Mouse (Mus musculus) Muller cell, postnatal 12 days (primary cell): ENCODE results near the gene Rnf113a2.
A peak's percentile ranks its signal among the peaks of the same experiment; 100 is the strongest.

Experiments used
- DNase-seq: peaks from one replicate; pipeline ENCODE4 v3.0.0-alpha.2; 2015; ENCODE audit errors: inconsistent ontology term

The Rnf113a2 gene

DNA sequence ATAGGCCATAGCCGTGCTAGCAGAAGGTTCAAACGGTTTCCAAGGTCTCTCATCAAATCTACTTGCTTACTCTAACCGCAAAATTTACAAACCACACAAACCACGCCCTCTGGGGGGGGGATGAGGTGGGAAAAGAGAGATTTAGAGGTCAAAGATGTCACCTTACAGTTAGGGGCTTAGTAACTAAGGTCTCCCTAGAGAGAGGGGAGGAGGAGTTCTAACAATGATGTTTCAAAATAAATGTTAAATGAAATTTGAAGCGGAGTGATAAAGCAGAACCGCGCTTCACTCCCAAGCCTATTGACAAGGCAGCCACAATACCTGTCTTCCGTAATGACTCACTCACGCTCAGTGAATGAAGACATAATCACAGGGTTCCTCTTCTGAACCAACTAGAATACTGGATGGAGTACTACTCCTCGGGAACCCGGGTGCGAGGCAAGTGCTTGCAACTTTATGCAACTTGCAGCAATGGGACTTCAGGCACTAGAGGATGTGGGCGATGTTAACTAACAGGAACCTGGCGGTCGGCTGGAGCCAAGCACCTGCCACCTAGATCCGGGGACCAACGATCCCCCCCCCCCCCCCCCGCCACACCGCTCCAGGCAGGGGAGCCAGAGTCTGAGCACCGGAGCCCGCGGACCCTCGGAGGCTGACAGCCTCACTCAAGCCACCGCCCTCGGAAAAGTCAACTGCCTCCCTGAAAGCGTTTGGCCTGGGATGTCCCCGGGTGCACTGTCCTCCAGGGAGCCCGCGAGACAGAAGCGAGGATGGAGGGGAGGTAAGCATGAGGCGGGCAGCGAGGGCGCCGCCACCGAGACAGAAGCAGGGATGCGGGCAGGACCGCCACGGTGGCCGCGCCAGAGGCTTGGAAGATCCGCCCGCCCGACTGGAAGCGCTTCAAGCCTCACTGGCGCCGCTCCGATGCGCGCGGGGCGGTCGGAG lies 8.8 kb upstream of the Rnf113a2 start:
- peak; percentile 40 for DNase-seq

DNA sequence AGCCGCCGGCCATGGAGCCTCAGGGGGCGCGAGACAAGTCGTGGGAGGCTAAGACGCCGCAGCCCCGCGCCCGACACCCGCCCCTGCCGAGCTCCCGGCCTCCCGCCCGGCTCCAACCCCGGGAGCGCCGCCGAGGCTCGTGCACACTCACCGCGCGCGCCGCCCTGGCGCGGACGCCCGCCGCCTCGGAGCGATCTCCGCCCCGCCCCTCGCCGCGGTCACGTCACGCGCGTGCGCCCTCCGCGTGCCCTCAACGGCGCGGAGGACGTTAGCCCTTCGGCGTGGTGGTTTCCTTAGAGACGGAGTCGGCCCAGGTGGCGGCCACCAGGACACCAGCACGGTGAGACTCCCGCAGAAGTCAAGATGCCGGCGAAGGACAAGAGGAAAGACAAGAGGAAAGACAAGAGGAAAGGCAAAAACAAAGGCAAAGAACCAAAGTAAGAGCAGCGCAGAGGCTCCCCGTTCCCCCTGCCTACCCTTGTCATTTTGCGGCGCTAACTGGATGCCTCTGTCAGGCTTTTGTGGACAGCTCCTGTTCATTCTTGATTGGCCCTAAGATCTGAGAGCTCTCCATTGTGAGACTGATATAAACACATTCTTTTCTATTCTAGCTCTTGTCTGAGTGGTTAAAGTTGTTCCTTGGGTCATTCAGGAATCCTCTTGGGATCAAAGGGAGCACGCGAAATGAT lies 8.0 kb upstream of the Rnf113a2 start, which contains the start of the genes Entpd5 and Bbof1:
Gene Entpd5 (minus strand): TSS at position 211 of the 689 bp plus-strand sequence.
Gene Bbof1 (plus strand): TSS at position 253 of the 689 bp plus-strand sequence.
- peak; percentile 92 for DNase-seq

DNA sequence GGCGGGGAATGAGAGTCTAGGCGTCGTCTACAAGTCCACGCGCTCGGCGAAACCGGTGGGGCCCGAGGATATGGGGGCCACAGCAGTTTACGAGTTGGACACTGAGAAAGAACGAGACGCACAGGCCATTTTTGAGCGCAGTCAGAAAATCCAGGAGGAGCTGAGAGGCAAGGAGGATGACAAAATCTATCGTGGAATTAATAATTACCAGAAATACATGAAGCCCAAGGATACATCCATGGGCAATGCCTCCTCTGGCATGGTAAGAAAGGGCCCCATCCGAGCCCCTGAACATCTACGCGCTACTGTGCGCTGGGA lies 568 bp downstream of the Rnf113a2 start:
- DNase-seq = no peak

GRCm38 (mm10) chr12:84423990-84424389 lies 7.0 kb downstream of the Rnf113a2 start:
- DNase-seq = no peak

DNA sequence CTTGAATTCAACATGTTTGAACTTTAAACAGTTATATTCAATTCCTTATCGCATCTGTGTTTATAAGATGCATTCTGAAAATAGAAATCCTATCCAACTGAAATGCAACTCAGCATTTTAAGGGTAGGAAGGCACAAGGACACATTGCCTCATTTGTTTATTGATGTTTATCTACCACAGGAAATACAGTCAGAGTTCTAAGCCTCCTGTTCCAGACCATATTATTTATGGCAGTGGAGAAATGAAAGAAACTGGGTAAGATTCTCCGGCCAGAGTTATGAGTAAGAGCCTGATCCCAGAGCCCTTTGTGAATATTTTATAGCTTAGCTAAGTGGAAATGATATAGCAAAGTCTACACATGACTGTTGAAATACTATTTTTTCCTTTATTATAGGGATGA lies 12.8 kb downstream of the Rnf113a2 start:
- no peak for DNase-seq

DNA sequence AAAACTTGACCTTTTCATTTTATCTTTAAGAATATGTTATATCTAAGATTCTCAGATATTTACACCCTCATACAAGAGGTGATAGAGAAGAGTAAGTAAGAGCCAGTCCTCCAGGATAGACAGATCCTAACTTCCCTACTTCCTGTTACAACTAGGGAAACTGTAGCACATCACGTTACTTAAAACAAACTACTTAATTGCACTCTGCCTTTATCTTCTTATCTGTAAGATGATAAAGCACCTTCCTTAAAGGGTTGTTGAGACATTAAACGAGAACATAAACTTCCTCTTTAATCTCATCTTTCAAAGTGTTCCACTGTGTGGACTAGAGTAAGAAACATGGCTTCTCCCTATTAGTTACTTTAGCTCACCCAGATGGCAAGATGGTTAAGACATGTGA lies 21.7 kb downstream of the Rnf113a2 start:
- no peak for DNase-seq

DNA sequence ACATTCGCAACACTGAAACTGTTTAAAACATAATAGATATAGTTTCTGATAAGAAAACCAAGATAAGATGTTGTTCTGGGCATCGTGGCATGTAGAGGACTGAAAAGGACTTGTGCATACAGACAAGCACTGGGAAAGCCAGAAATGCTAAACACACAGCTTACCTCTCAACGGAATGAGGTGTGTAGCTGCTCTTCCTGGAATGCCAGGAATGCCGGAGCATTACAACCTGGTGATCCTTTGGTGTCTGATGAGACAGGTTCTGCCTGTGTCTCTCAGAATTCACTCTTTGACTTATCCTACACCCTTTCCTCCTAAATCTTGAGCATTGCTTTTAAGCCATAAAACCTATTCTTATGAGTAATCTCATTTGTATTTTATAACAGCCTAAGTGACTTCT lies 25.5 kb downstream of the Rnf113a2 start:
- DNase-seq = no peak

GRCm38 (mm10) chr12:84447386-84447785 lies 30.4 kb downstream of the Rnf113a2 start:
- no peak for DNase-seq

DNA sequence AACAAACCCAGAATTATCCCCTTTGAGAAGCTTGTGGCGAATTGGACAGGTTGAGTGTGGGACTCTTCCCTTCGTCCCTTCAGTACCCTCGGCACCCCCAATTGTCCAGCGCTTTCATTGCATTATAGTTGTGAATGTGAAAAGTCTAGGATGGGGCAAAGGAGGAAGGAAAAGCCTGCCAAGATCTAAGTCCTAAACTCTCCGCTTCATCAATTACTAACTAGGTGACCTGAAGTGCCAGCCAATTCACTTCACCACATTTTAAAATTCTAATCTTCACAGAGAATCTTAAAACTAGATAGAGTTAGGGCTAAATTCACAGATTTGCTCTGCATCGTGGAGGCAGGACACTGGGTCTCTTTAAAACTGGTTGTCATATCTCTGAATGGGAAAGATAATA lies 31.2 kb downstream of the Rnf113a2 start:
- DNase-seq = no peak

DNA sequence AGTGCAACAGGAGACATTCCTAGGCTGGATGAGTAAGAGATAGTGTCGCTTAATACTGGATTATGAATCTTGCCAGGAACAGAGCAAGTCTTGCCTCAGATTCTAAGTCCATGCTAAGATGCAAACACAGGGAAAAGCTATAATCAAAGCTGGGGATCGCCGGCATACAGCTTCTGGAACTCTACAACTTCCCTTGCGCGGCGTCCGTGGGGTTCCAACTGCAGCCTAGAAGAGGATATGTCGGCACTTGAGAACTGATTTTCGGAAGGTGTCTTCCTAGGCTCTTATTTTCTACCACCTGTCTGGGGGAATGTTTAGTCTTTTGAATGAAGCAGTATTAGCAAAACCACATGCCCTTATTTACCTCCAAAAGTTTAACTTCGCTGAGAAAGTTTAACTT lies 32.9 kb downstream of the Rnf113a2 start:
- no peak for DNase-seq

DNA sequence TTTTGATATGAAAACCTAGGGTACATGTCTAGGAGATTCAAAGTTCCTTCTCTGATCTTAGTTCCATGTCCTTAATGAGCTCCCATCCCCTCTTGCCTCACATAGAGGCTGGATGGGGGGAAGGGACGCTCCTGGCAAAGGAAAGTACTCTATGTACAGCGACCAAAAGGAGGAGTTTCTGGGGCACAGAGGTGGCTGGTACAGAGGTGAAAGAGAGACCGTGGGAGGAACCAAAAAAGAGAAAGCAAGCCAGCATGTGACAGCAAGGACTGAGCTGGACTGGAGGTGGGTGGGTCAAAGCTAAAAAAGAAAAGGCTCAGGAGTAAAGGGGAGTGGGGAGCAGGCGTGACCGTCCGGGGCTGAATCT lies 33.3 kb downstream of the Rnf113a2 start:
- no peak for DNase-seq

DNA sequence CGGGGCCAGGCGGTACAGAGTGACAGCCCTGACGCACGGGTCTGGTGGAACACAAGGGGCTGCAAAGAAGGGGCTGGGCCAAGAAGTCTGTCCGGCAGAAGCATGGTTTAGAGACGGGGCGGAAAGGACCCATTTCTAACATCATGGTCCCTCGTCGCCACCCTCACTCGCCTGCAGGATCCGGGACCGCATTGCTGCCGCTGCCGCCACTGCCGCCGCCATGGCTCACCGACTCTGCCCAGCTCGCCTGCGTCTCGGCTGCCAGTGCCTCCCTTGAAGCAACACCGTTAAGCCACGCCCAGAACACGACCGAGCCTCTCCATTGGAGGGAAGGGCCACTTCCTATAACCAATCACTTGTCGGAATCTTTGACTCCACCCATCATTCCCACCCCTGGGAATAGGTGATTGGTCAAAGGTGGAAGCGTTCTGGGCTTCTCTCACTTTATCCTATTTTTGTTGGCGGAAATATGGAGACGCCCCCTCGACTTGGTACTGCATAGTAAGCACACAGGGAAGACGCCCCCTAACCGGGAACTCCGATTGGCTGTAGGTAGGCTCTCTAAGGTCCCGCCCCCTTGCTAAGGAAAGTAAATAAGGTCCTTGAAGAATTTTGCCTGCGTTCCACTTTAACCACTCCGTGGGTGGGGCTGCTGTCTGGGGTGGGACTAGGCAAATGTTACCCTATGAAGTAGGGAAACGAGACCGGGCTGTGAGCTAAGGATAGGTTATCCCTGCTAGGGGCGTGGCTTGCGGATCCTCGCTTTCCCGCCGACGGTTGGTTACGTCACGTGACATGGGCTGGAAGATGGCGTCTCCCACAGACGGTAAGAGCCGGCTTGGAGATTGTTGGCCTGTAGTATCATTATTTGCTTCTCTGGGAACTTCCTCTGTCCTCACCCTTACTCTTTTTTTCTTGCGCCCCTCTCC lies 34.0 kb downstream of the Rnf113a2 start, which contains the start of the genes Aldh6a1 and Lin52:
Gene Aldh6a1 (minus strand): TSS at position 287 of the 929 bp plus-strand sequence.
Gene Lin52 (plus strand): TSS at position 705 of the 929 bp plus-strand sequence.
- peak; percentile 99 for DNase-seq

GRCm38 (mm10) chr12:84451801-84452200 lies 34.8 kb downstream of the Rnf113a2 start:
- no peak for DNase-seq

DNA sequence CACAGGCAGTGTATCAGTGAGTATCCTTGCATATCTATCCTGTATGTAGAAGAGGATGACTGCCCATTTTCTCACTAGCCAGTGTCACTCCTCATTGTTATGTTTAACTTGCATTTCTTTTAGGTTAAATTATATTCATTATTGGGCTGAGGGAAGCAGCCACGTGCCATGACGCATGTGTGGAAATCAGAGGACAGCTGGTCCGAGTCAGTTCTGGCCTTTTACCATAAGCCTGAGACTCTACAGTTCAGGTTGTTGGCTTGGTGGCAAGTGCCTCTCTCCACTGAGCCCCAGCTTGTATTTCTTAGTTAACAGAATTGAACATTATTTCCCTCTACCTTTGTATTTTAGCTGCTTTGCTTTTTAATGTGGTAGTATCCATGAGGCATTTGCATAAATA lies 39.9 kb downstream of the Rnf113a2 start:
- no peak for DNase-seq

DNA sequence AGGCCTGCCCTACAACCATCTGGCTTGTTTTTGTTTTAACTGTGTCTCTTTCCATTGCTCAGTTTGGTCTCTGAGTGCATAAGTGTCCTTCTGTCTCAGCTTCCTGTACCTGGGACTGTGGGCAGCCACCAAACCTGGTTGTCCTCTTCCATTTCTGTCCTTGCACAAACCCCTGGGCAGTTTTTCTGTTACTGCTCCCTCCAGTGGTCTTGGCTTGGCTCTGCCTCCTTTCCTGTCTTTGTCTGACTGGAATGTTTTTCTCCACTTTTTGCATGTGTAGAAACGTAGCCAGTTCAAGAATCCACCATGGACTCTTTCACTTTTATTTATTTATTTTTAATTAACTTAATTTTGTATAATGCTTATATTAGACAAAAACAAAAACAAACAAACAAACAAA lies 42.8 kb downstream of the Rnf113a2 start:
- no peak for DNase-seq

- DNase-seq = no peak
Measured at GRCm38 (mm10) chr12:84461416-84461815, 44.4 kb downstream of the Rnf113a2 start.

DNA sequence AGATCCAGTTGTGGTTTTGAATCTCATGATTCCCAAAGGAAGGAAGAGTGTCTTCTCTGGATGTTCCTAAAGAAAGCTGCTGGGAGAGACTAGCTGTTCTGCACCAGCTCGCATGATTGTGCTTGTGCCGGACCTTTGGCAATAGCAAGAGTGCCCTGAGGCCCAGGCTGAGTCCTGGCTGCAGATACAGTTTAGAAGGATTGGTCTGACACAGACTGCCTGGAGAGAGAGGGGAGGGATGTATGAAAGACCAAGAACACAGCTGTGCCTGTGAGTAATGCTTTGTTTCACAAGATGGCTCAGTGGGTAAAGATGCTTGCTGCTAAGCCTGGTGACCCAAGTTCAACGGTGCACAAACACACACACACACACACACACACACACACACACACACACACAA lies 45.9 kb downstream of the Rnf113a2 start:
- DNase-seq = peak; percentile 53
